Mouse (Mus musculus): Measurements from ENCODE around the gene Qk.

The Qk gene

GRCm38 (mm10) chr17:10319685-10320455 is at the start of gene Qk:
Qk (minus strand) TSS chr17:10319854.
- DNase-seq (ENCODE audit: inconsistent age in 2 of 2, low spot score in 1 of 2): peak; percentile 94 to 98

GRCm38 (mm10) chr17:10367044-10367443 is 47.4 kb upstream of the Qk start:
- peak in 1 of 2 experiments; percentile 51 for DNase-seq (ENCODE audit: inconsistent age in 2 of 2, low spot score in 1 of 2)

- peak in 1 of 2 experiments; percentile 49 for DNase-seq (ENCODE audit: inconsistent age in 2 of 2, low spot score in 1 of 2)
Observed at GRCm38 (mm10) chr17:10366577-10366976, 46.9 kb upstream of the Qk start.

- DNase-seq (ENCODE audit: inconsistent age in 2 of 2, low spot score in 1 of 2): peak in 1 of 2 experiments; percentile 52
Observed at GRCm38 (mm10) chr17:10365501-10366482, 46.1 kb upstream of the Qk start.

- DNase-seq (ENCODE audit: inconsistent age in 2 of 2, low spot score in 1 of 2): no peak
Observed at GRCm38 (mm10) chr17:10363151-10363550, 43.5 kb upstream of the Qk start.

- no peak for DNase-seq (ENCODE audit: inconsistent age in 2 of 2, low spot score in 1 of 2)
Observed at GRCm38 (mm10) chr17:10361882-10362291, 42.2 kb upstream of the Qk start.

- DNase-seq (ENCODE audit: inconsistent age in 2 of 2, low spot score in 1 of 2): no peak
Observed at GRCm38 (mm10) chr17:10360738-10361137, 41.1 kb upstream of the Qk start.

- peak; percentile 73 to 88 for DNase-seq (ENCODE audit: inconsistent age in 2 of 2, low spot score in 1 of 2)
Observed at GRCm38 (mm10) chr17:10359466-10359865, 39.8 kb upstream of the Qk start.

GRCm38 (mm10) chr17:10357348-10357747 is 37.7 kb upstream of the Qk start:
- no peak for DNase-seq (ENCODE audit: inconsistent age in 2 of 2, low spot score in 1 of 2)

GRCm38 (mm10) chr17:10356294-10356693 is 36.6 kb upstream of the Qk start:
- DNase-seq (ENCODE audit: inconsistent age in 2 of 2, low spot score in 1 of 2): peak in 1 of 2 experiments; percentile 59

- no peak for DNase-seq (ENCODE audit: inconsistent age in 2 of 2, low spot score in 1 of 2)
Observed at GRCm38 (mm10) chr17:10355746-10356145, 36.1 kb upstream of the Qk start.

GRCm38 (mm10) chr17:10338286-10338685 is 18.6 kb upstream of the Qk start:
- peak; percentile 56 to 66 for DNase-seq (ENCODE audit: inconsistent age in 2 of 2, low spot score in 1 of 2)

GRCm38 (mm10) chr17:10336558-10336957 is 16.9 kb upstream of the Qk start:
- DNase-seq (ENCODE audit: inconsistent age in 2 of 2, low spot score in 1 of 2): peak; percentile 10 to 52

- DNase-seq (ENCODE audit: inconsistent age in 2 of 2, low spot score in 1 of 2): peak; percentile 69 to 86
Observed at GRCm38 (mm10) chr17:10335809-10336499, 16.3 kb upstream of the Qk start.

GRCm38 (mm10) chr17:10334957-10335690 is 15.5 kb upstream of the Qk start:
- peak; percentile 84 to 94 for DNase-seq (ENCODE audit: inconsistent age in 2 of 2, low spot score in 1 of 2)

- DNase-seq (ENCODE audit: inconsistent age in 2 of 2, low spot score in 1 of 2): no peak
Observed at GRCm38 (mm10) chr17:10334481-10334880, 14.8 kb upstream of the Qk start.

- no peak for DNase-seq (ENCODE audit: inconsistent age in 2 of 2, low spot score in 1 of 2)
Observed at GRCm38 (mm10) chr17:10333321-10333720, 13.7 kb upstream of the Qk start.

- DNase-seq (ENCODE audit: inconsistent age in 2 of 2, low spot score in 1 of 2): no peak
Observed at GRCm38 (mm10) chr17:10332127-10332526, 12.5 kb upstream of the Qk start.

- no peak for DNase-seq (ENCODE audit: inconsistent age in 2 of 2, low spot score in 1 of 2)
Observed at GRCm38 (mm10) chr17:10329461-10329860, 9.8 kb upstream of the Qk start.

- no peak for DNase-seq (ENCODE audit: inconsistent age in 2 of 2, low spot score in 1 of 2)
Observed at GRCm38 (mm10) chr17:10328544-10329100, 9.0 kb upstream of the Qk start.

Measured in adrenal gland, adult (tissue).